Mouse (Mus musculus) embryo, embryonic 9.5 days (tissue): Measurements from ENCODE around the gene Rnf181.

Experiments
- DNase-seq: peaks from one replicate; pipeline ENCODE4 v3.0.0-alpha.2; 2017; ENCODE audit errors: extremely low spot score

Gene Rnf181

GRCm38 (mm10) chr6:72366844-72367443, at the start of gene Rnf181:
TSS of gene Rnf181 (minus strand) at chr6:72366956.
- DNase-seq, result no peak

GRCm38 (mm10) chr6:72415964-72416772, 49.4 kb upstream of the Rnf181 start:
- DNase-seq, result no peak

DNA sequence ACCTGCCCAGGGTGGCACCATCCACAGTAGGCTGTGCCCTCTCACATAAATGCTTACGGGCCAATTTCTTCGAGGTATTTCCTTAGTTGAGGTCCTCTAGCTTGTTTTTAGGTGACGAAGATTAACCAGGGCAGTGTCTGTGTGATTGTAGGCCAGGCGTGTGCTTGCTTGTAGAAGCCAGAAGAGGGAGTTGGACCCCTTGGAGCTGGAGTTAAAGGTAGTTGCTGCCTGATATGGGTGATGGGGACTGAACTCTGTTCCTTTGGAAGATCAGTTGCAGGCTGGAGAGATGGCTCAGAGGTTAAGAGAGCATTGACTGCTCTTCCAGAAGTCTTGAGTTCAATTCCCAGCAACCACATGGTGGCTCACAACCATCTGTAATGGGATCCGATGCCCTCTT, 48.4 kb upstream of the Rnf181 start:
- no peak for DNase-seq

DNA sequence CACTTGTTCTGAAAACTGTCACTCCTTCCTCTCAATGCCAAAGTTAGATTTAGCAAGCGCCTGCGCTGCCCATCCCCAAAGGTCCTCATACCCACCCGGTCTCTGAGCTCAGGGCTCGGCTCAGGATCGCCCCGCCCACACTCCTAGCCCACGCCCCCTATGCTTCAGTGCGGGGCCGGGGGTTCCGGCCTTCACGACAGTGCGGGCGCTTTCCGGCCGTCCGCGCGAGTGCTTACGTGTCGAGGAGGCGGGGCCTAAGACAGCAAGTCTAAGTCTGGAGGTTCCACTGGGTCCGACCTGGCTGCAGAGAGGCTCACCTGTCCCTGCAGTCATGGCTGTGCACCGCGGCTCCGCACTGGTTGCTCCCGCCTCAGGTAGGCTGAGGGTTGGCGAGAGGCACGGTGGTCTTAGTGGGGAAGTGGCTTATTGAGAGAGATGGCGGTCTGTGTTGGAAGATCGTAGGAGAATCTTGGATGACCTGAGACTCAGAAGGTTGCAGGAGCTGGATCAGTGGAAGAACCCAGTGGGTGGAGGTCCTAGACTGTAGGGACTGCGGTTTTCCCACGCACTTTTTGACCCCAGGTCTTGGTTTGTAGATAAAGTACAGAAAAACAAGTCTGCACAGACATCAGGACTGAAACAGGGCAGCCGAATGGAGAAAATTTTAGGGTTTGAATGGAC, 47.5 kb upstream of the Rnf181 start, which contains the start of gene Ggcx:
Gene Ggcx (plus strand): TSS at position 233 of the 681 bp plus-strand sequence.
- peak; percentile 95 for DNase-seq

DNA sequence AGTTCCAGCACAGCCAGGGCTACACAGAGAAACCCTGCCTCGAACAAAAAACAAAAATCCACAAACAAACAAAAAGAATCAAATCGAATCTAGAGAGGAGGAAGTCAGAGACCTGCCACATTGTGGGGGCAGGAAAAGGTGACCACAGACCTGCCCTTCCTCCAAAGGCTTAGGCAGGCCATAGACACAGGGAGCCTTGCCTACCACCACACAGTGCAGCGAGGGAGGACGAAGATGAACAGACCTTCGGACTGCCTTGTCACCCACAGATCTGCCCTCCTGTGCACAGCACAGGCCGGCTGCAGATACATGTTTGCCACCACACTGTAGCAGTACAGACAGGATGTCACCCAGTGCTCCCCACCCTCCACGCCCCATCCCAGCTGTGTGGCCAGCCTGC, 43.8 kb upstream of the Rnf181 start:
- DNase-seq, result no peak

GRCm38 (mm10) chr6:72410003-72410402, 43.2 kb upstream of the Rnf181 start:
- DNase-seq, result no peak

GRCm38 (mm10) chr6:72409567-72409966, 42.8 kb upstream of the Rnf181 start:
- DNase-seq, result peak; percentile 58

DNA sequence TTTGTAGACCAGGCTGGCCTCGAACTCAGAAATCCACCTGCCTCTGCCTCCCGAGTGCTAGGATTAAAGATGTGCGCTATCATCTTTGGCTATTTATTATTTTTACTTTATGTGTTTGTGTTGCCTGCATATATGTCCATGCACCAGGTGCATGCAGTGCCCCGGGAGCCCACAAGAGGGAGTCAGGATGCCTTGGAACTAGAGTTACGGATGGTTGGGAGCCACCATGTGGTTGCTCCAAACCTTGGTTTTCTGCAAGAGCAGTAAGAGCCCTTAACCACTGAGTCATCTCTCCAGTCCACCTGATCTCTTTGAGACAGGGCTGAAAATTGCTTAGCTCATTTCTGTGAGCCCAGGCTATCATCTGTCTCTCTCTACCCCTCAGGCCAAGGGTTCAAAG, 40.4 kb upstream of the Rnf181 start:
- DNase-seq, result peak; percentile 86

DNA sequence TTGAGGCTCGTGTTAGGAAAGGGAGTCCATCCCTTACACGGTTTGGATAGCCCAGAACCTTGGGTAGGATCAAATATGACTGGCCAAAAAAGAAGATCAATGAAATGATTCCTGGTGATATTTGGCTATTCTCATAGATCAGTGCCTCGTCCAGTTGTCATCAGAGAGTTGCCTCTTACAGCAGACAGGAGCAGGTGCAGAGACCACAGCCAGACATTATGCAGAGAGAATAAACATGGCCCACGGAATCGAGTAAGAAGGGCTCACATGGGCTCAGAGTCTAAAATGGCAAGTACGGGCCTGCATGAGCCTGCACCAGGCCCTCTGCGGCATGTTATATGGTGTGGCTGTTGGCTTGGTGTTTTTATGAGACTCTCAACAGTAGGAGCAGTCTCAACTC, 38.6 kb upstream of the Rnf181 start:
- no peak for DNase-seq

DNA sequence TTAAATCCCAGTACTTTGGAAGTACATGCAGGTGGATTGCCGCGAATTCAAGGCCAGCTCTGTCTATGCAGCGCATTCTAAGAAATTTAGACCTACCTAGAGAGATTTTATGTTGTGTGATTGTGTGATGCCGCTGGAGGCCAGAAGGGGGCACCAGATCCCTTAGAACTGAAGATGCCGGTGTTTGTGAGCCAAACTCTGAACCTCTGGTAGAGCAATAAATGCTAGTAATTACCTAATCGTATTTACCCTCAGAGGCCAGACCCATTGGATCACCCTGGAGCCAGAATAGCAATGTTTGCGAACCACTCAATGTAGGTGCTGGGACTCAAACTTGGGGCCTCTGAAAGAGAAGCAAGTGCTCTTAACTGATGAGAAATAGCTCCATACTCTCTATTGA, 35.1 kb upstream of the Rnf181 start:
- peak; percentile 69 for DNase-seq

DNA sequence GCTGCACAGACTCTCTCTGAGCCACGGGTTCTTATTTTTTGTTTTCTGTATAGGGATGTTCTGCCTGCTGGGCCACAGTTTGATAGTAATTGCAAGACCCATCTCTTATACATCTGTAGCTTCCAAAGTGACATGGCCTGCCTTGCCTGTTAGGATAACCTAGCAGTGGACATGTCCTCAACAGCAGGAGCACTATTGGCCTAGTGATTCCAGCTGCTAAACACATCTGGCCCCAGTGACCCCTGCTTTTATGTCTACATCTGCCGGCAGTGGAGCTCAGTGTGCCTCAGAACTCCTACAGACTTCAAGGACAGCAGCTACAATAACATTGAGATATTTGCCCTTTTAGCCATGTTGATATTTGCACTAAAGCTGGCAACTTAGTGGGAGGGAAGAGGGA, 33.2 kb upstream of the Rnf181 start:
- no peak for DNase-seq

DNA sequence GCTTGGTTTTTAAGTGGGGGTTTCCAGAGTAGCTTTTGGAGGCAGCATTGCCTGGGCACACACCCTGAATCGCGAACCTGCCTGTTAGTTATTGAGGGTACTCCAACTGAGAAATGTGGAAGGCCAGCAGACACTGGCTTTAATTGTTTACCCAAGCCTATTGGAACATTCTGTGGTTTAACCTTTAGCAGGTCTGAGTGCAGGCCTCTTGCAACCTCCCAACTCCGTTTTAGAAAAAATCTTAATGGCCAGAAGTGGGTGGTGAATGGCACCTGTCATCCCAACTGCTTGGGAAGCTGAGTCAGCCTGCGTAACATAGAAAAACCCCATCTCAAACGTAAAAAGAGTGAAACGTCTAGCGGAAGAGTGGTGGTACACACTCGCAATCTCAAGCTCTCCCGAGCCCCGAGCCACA, 30.1 kb upstream of the Rnf181 start:
- DNase-seq, result no peak

DNA sequence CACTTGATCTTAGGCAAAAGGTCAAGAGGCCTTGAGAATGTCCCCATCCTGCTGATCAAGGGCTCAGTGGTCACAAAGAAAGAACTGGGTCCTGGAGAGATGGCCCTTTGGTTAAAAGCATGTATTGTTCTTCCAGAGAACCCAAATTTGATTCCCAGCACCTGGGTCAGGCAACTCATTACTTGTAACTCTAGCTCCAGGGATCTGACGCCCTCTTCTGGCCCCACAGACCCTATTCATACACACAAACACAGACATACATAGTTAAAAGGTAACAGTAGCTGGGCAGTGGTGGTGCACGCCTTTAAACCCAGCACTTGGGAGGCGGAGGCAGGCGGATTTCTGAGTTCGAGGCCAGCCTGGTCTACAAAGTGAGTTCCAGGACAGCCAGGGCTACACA, 25.6 kb upstream of the Rnf181 start:
- no peak for DNase-seq

- peak; percentile 77 for DNase-seq
These were observed 24.2 kb upstream of the Rnf181 start for GRCm38 (mm10) chr6:72390795-72391521.

DNA sequence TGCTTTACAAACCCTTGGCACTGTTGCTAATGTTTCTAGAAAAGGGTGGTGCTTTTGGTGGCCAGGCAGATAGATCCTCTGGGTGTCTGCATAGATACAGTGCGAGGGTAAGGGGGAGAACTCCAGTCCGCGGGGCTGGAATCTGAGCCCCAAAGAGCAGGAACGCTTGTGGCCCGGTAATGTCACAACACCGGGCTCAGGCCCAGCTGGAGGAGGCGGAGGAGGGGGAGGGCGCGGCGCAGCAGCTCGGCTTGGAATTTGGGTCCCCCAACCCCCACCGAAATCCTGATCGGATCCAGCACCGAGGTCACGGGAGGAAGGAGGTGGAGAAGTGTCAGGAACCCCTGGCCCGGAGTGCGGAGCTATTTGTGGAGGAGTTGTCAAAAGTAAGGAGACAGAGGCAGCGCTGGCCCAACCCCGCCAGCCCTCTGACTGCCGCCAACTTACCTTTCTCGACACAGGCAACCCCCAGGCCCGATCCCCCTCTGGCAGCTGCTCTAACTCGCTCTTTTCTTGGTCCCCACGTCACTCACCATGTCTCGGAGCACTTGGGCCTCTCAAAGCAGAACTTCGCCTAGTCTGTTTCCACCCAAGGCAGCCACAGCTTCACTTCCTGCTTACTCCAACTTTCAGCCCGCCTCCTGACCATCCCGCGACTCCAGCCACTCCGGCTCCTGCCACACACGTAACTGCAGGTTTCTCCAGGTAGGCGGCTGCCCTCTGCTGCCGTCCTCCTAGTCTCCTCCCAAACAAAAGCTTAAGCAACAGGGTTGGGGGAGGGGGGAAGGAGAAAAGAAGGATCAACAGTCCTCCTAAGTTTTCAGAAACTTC, 23.4 kb upstream of the Rnf181 start, which contains the start of gene Vamp8:
Gene Vamp8 (minus strand): TSS at position 763 of the 831 bp plus-strand sequence.
- peak; percentile 72 for DNase-seq

GRCm38 (mm10) chr6:72389471-72389940, 22.8 kb upstream of the Rnf181 start:
- no peak for DNase-seq

DNA sequence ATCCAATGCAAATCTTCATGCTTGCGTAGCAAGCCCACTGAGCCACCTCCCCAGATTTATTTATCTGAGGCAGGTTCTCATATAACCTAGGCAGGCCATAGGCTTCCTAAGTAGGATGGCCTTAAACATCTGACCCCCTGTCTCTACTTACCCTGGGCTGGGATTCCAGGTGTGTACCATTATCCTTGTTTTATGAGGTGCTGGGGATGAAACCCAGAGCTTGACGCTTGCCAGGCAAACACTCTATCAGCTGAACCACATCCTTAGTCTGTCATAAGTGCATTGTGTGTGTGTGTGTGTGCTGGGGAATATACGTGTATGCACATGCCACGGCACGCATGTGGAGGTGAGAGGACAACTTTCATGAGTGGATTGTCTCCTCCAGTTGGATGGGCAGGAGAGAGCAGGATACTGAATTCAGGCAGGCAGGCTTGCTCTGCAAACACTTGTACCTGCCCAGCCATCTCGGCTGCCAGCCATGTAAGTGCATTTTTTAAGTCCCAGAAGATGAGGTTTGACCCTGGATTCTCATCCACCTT, 22.1 kb upstream of the Rnf181 start:
- no peak for DNase-seq

DNA sequence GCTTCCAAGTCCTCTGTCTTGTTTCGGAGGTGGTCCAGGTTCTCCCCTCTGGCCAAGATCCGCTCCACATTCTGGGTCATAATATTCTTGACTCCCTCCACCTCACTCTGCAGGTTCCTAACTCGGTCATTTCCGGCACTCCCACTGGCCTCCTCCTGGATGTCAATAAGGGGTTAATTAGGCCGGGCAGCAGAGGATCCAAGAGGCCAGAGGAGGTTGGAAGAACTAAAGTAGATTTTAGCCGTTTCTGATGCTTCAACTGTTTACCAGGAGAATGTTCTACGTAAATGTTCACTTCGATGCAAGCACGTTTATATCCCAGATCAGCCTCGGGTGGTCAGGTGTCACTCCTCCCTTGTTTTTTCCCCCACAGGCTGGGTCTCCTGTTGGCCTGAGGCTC, 21.5 kb upstream of the Rnf181 start:
- no peak for DNase-seq

DNA sequence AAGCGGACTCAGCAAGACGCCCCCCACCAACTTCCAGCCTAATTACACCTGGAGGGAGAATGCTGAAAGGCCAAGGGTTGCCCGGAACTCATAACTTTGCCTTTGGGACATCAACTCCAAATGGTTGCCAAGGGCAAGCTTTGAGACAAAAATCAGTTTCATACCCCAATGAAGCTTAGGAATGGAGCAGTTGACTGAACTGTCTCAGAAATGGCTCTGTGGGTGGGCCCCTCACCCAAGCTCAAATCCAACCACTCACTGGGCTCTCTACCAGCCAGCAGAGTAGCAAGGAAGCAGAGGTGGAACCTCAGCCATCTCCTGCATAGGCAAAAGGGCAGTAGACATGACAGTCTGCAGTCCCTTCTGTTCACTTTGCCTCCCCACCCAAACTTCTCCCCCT, 21.1 kb upstream of the Rnf181 start:
- DNase-seq, result no peak

DNA sequence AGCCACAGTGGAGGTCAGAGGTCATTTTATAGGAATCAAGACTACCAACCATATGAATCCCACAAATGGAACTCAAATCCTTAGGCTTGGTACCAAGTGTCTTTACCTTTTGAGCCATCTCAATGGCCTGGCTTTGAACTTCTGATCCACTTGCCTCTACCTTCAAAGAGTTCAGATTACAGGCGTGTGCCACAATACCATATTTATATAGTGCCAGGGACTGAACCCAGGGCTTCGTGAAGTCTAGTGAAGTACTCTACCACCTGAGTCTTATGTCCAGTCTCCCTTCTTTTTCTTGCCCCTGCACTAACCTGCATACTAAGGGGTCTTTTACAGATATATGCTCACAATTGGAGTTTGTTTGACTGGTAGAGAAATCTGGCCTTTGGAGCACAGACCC, 19.8 kb upstream of the Rnf181 start:
- no peak for DNase-seq

DNA sequence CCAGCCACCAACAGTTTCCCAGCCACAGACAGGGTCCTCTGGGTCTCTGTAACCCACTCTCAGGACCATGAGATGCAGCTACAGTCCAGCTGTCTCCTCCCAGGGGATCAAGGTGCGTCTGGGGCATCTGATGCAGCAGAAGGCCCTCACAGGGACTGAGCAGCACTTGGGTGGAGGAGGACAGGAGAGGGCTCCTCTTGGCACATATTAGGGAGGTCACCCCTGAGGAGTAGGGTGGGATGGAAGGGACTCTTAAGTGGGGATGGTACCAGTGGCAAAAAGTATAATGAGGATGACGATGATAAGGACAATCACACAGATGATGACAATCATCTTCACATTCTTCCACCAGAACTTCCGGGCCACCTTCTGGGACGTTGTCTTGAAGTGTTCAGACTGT, 18.5 kb upstream of the Rnf181 start:
- DNase-seq, result no peak
